Mouse (Mus musculus): ENCODE results near the gene Vmn2r89. TPM values are rescaled to one million over a fixed set of nuclear protein-coding genes. Genes with fewer than 3 reads are reported as not detected.
"Not testable (repeated sequence)": the region's sequence is repeated elsewhere in the genome, so short reads cannot be mapped to it uniquely, and the experiment has no call there.

The Vmn2r89 gene
- not detected in 2 replicates for polyA plus RNA-seq (2015; fragmentation: Nextera tagmentation; extraction: Ambion mirVana)

GRCm38 (mm10) chr14:51451557-51451956 lies at the start of gene Vmn2r89:
Gene Vmn2r89, plus strand, starts transcription at chr14:51451857.
- H3K27ac ChIP-seq; ATAC-seq (replicated peaks; ENCODE audit: insufficient number of reproducible peaks, insufficient read depth, low FRiP score, low read depth); H3K27me3 ChIP-seq; H3K36me3 ChIP-seq; H3K9ac ChIP-seq; H3K4me3 ChIP-seq; H3K9me3 ChIP-seq (replicated peaks); H3K4me1 ChIP-seq (replicated peaks); H3K4me2 ChIP-seq: not testable (repeated sequence)
- 64% methylated on average over 2 of the region's 2 CpGs for WGBS

- no peak for ATAC-seq (replicated peaks; ENCODE audit: insufficient number of reproducible peaks, insufficient read depth, low FRiP score, low read depth)
- H3K4me1 ChIP-seq (replicated peaks): no peaks in the 10 kb centered on the region
- no peak within 1 kb of the TSS for H3K4me2 ChIP-seq
- H3K4me3 ChIP-seq: no peak within 1 kb of the TSS
- no peaks in the 10 kb centered on the region for H3K36me3 ChIP-seq
- H3K27ac ChIP-seq: no peak within 1 kb of the TSS
- H3K9me3 ChIP-seq (replicated peaks): no peaks in the 10 kb centered on the region
- H3K27me3 ChIP-seq: no peaks in the 10 kb centered on the region
- 69% methylated on average over 1 of the region's 1 CpGs for WGBS
- no peak within 1 kb of the TSS for H3K9ac ChIP-seq
Observed at GRCm38 (mm10) chr14:51410520-51410919, 41.1 kb upstream of the Vmn2r89 start, which contains the start of gene Vmn2r88. Gene Vmn2r88, plus strand, starts transcription at chr14:51410820.

- Histone ChIP-seq H3K27ac (no peak overlapping the region), H3K4me3 (no peak overlapping the region), H3K4me1 (replicated peaks) (no peaks in the 10 kb centered on the region), H3K9me3 (replicated peaks) (no peaks in the 10 kb centered on the region), H3K27me3 (no peaks in the 10 kb centered on the region), H3K36me3 (no peaks in the 10 kb centered on the region), H3K9ac (no peak overlapping the region), H3K4me2 (no peak overlapping the region)
- WGBS: 47% methylated on average over 2 of the region's 2 CpGs
- ATAC-seq (replicated peaks; ENCODE audit: insufficient number of reproducible peaks, insufficient read depth, low FRiP score, low read depth): no peak
Observed at GRCm38 (mm10) chr14:51423885-51424284, 27.8 kb upstream of the Vmn2r89 start.

- H3K27me3 ChIP-seq; H3K4me1 ChIP-seq (replicated peaks); H3K27ac ChIP-seq; ATAC-seq (replicated peaks; ENCODE audit: insufficient number of reproducible peaks, insufficient read depth, low FRiP score, low read depth); H3K4me2 ChIP-seq; H3K9ac ChIP-seq; H3K36me3 ChIP-seq; H3K9me3 ChIP-seq (replicated peaks); H3K4me3 ChIP-seq: not testable (repeated sequence)
Observed at GRCm38 (mm10) chr14:51430138-51430537, 21.5 kb upstream of the Vmn2r89 start.

GRCm38 (mm10) chr14:51434546-51434945 lies 17.1 kb upstream of the Vmn2r89 start:
- Histone ChIP-seq H3K4me1 (replicated peaks) (no peaks in the 10 kb centered on the region), H3K4me3 (no peak overlapping the region), H3K9me3 (replicated peaks) (0 out of 2 replicates have a peak, but pooled peaks cover 4% of the 10 kb centered on the region), H3K36me3 (no peaks in the 10 kb centered on the region), H3K4me2 (no peak overlapping the region), H3K27ac (no peak overlapping the region), H3K9ac (no peak overlapping the region), H3K27me3 (no peaks in the 10 kb centered on the region)
- WGBS: 91% methylated on average over 16 of the region's 16 CpGs
- 0 out of 2 replicates have a peak, but pooled peaks have one; percentile 35 for ATAC-seq (replicated peaks; ENCODE audit: insufficient number of reproducible peaks, insufficient read depth, low FRiP score, low read depth)

- Histone ChIP-seq H3K4me2 (no peak overlapping the region), H3K27me3 (no peaks in the 10 kb centered on the region), H3K9me3 (replicated peaks) (0 out of 2 replicates have a peak, but pooled peaks cover 4% of the 10 kb centered on the region), H3K4me1 (replicated peaks) (no peaks in the 10 kb centered on the region), H3K27ac (no peak overlapping the region), H3K36me3 (no peaks in the 10 kb centered on the region), H3K9ac (no peak overlapping the region), H3K4me3 (no peak overlapping the region)
- WGBS: 96% methylated on average over 26 of the region's 26 CpGs
- ATAC-seq (replicated peaks; ENCODE audit: insufficient number of reproducible peaks, insufficient read depth, low FRiP score, low read depth): 0 out of 2 replicates have a peak, but pooled peaks have one; percentile 31
Observed at GRCm38 (mm10) chr14:51435020-51435419, 16.6 kb upstream of the Vmn2r89 start.

GRCm38 (mm10) chr14:51438955-51439354 lies 12.7 kb upstream of the Vmn2r89 start:
- Histone ChIP-seq H3K4me2 (no peak overlapping the region), H3K36me3 (no peaks in the 10 kb centered on the region), H3K27me3 (no peaks in the 10 kb centered on the region), H3K9ac (no peak overlapping the region), H3K4me1 (replicated peaks) (no peaks in the 10 kb centered on the region), H3K27ac (no peak overlapping the region), H3K9me3 (replicated peaks) (0 out of 2 replicates have a peak, but pooled peaks cover 4% of the 10 kb centered on the region), H3K4me3 (no peak overlapping the region)
- WGBS: 87% methylated on average over 4 of the region's 4 CpGs
- ATAC-seq (replicated peaks; ENCODE audit: insufficient number of reproducible peaks, insufficient read depth, low FRiP score, low read depth): no peak

- H3K4me2 ChIP-seq; H3K27ac ChIP-seq; H3K27me3 ChIP-seq; H3K9ac ChIP-seq; ATAC-seq (replicated peaks; ENCODE audit: insufficient number of reproducible peaks, insufficient read depth, low FRiP score, low read depth); H3K4me3 ChIP-seq; H3K36me3 ChIP-seq; H3K4me1 ChIP-seq (replicated peaks); H3K9me3 ChIP-seq (replicated peaks): not testable (repeated sequence)
- 77% methylated on average over 10 of the region's 10 CpGs for WGBS
Observed at GRCm38 (mm10) chr14:51480278-51480677, 28.6 kb downstream of the Vmn2r89 start.

- ATAC-seq (replicated peaks; ENCODE audit: insufficient number of reproducible peaks, insufficient read depth, low FRiP score, low read depth); H3K9ac ChIP-seq; H3K4me1 ChIP-seq (replicated peaks); H3K27me3 ChIP-seq; H3K27ac ChIP-seq; H3K9me3 ChIP-seq (replicated peaks); H3K4me3 ChIP-seq; H3K36me3 ChIP-seq: not testable (repeated sequence)
- peak overlapping the region; percentile 25; the same call in 1 of the 2 replicates for H3K4me2 ChIP-seq
- 83% methylated on average over 12 of the region's 12 CpGs for WGBS
Observed at GRCm38 (mm10) chr14:51481332-51482015, 29.8 kb downstream of the Vmn2r89 start.

- H3K4me3 ChIP-seq: no peak overlapping the region; the same call in 1 of the 2 replicates
- H3K36me3 ChIP-seq: no peaks in the 10 kb centered on the region
- no peaks in the 10 kb centered on the region for H3K4me1 ChIP-seq (replicated peaks)
- no peak overlapping the region for H3K9ac ChIP-seq
- 69% methylated on average over 5 of the region's 5 CpGs for WGBS
- H3K4me2 ChIP-seq: peak overlapping the region; percentile 25
- ATAC-seq (replicated peaks; ENCODE audit: insufficient number of reproducible peaks, insufficient read depth, low FRiP score, low read depth): no peak
- no peak overlapping the region for H3K27ac ChIP-seq
- H3K27me3 ChIP-seq: no peaks in the 10 kb centered on the region
- no peaks in the 10 kb centered on the region for H3K9me3 ChIP-seq (replicated peaks)
Observed at GRCm38 (mm10) chr14:51482051-51482715, 30.5 kb downstream of the Vmn2r89 start.

- not testable (repeated sequence) for ATAC-seq (replicated peaks; ENCODE audit: insufficient number of reproducible peaks, insufficient read depth, low FRiP score, low read depth); H3K27ac ChIP-seq; H3K9ac ChIP-seq; H3K4me1 ChIP-seq (replicated peaks); H3K36me3 ChIP-seq; H3K4me2 ChIP-seq; H3K27me3 ChIP-seq; H3K9me3 ChIP-seq (replicated peaks); H3K4me3 ChIP-seq
- WGBS: 75% methylated on average over 10 of the region's 10 CpGs
Observed at GRCm38 (mm10) chr14:51482971-51483381, 31.3 kb downstream of the Vmn2r89 start.
